Mouse (Mus musculus) stomach, postnatal 0 days (tissue): ENCODE results near the gene Sbf2.

ENCODE experiments used
- CTCF ChIP-seq: IDR thresholded peaks from 2 replicates; pipeline ENCODE4 v1.5.1; 2016; ENCODE audit warnings: antibody characterized with exemption, low read depth, mild to moderate bottlenecking, moderate library complexity
- EP300 ChIP-seq: optimal IDR thresholded peaks from 2 replicates; pipeline ENCODE3; 2016; ENCODE audit warnings: antibody characterized with exemption

DNA sequence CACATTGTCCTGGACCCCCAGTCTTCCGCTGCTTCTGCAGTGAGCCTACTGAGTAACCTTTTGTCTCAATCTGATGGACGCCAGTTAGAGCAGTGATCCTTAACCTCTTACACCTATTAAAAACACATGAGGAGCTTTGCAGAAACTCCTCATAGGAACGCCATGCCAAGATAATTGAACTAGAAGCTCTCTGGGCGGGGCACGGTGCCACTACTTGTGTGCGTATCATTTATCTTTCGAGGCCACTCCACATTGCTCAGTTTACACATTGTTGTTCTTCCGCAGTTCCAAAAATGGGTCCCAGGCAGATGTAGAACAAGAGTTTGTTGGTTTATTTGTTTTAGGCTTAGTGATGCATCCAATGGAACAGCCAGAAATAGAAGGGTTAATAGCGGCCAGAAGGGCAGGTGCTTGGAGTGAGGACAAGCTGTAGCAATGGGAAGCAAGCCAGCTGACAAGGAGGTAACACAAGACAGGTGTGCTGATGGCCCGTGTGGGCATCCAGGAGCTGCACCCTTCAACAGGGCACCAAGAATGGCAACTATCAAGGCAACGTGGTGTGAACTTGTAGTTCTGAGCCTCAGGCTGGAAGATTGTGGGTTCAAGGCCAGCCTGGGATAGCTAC is 24.7 kb upstream of the Sbf2 start:
- TF ChIP-seq CTCF, result no peak
- no peak for TF ChIP-seq EP300
